Mouse (Mus musculus) olfactory bulb, adult 2 months (tissue): Measurements from ENCODE around the gene Upp2. TPM values are rescaled to one million over a fixed set of nuclear protein-coding genes. Genes with fewer than 3 reads are reported as not detected.

Source experiments
- H3K27ac ChIP-seq: fragments of 200-500 bp; 2 replicates; pipeline ENCODE4 v1.5.1; 2012; ENCODE audit warnings: low read depth, low read length; ENCODE audit not compliant: insufficient read depth
- H3K4me1 ChIP-seq: fragments of 200-500 bp; 2 replicates; pipeline ENCODE4 v1.6.1; 2012; ENCODE audit warnings: low read length; ENCODE audit not compliant: control insufficient read depth, insufficient read depth
- H3K4me3 ChIP-seq: fragments of 200-500 bp; 2 replicates; pipeline ENCODE4 v1.5.1; 2012; ENCODE audit warnings: mild to moderate bottlenecking, low read depth, low read length, moderate library complexity; ENCODE audit not compliant: insufficient read depth
- CTCF ChIP-seq: fragments of 200-500 bp; IDR thresholded peaks from 2 replicates; pipeline ENCODE4 v1.5.1; 2012; ENCODE audit warnings: low read depth, mild to moderate bottlenecking, low read length, moderate library complexity; ENCODE audit not compliant: insufficient read depth
- POLR2A ChIP-seq: fragments of 200-500 bp; IDR thresholded peaks from 2 replicates; pipeline ENCODE4 v1.6.1; 2012; ENCODE audit warnings: mild to moderate bottlenecking, low read depth, low read length, moderate library complexity; ENCODE audit not compliant: insufficient read depth
- WGBS: fragments of 180-500 bp; shearing (Covaris S2); methylation state at CpG from one replicate; pipeline ENCODE4 v1.1.7; 2018; 5-methylcytosine and 5-hydroxymethylcytosine counted together
- polyA plus RNA-seq: library from polyadenylated mRNA; stranded (reverse); fragments of >200 nt; gene quantifications from 2 replicates; pipeline ENCODE4 v1.2.4, GENCODE M21; 2012; ENCODE audit warnings: low replicate concordance; ENCODE audit not compliant: missing spikeins, insufficient read depth, insufficient read length

Upp2 gene
- polyA plus RNA-seq, 1 experiment, result not detected

DNA sequence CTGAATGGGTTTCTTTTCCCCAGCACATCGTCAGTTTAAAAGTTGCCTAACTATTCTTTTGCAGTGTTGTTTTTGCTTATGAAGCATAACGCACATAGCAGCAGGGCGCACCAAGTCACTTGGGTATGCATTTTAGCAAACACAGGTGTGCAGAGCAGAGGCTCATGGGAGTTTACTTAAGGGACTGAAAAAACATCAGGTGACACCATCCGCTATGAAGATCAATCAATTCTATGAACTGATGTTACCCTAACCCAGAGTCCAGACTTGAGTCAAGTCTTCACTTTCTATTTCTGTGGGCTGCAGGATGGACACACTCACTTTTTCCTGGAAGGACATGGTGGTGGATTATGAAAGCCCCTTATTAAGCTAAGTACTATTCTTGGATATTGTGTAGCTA, 174.9 kb downstream of the Upp2 start:
- no peak overlapping the region for H3K4me3 ChIP-seq
- no peaks in the 10 kb centered on the region for H3K4me1 ChIP-seq
- H3K27ac ChIP-seq, result no peak overlapping the region
- TF ChIP-seq POLR2A (no peak), CTCF (no peak)
- 95% methylated on average over 4 of the region's 4 CpGs for WGBS

DNA sequence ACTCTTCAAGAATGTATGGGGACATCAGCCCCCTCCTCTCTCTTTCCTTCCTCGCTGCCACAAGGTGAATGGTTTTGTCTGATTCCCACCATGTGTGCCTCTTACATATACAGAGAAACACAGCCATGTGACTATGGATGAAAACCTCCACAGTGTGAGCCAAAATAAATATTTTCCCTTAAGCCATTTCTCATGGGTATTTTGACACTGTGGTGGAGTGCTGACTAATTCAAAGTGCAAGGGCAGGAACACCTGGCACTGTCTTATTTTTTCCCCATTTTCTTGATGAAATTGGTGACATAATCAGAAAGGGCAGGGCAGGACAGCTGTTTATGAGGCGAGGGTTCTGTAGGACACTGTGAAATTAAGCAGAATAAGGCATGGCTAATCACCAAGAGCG, 176.3 kb downstream of the Upp2 start:
- Histone ChIP-seq H3K4me1 (no peaks in the 10 kb centered on the region), H3K27ac (no peak overlapping the region), H3K4me3 (no peak overlapping the region)
- no peak for TF ChIP-seq CTCF
- no peak for TF ChIP-seq POLR2A
- WGBS, result 84% methylated on average over 3 of the region's 3 CpGs

DNA sequence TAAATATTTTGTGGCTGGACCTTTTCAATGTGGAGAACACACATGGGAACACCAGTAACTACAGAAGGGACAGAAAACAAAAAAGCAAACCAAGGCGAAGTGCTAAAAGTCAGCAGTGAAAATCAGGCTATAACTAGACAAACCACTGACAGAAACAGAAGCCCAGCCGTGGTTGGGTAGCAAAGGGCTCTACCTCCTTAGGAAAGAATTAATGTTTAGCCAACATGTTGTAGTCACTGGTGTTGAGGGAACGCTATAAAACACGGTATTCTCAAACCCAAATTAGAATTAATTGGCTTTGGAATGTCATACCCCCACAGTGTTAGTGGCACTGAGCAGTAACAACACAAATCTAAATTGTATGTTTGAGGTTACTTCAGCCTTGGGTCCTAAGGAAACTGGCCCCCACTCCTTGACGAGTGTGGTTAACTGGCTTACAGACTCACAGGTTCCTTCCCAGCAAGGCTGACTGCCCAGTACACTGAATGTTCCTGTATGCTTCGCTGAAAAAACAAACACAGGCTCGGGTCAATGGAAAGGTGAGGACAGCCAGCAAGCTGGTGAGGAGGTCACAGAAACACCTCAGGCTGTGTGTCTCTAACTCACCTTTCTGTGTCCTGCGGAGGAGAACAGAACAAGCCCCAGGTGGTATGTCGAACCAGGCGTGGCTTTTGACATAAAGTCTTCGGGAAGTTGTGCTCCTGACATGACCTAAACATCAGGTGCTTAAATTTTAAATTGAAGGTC, 180.6 kb downstream of the Upp2 start:
- WGBS, result 73% methylated on average over 11 of the region's 11 CpGs
- Histone ChIP-seq H3K4me1 (no peaks in the 10 kb centered on the region), H3K27ac (no peak overlapping the region), H3K4me3 (no peak overlapping the region)
- TF ChIP-seq POLR2A (no peak), CTCF (no peak)

DNA sequence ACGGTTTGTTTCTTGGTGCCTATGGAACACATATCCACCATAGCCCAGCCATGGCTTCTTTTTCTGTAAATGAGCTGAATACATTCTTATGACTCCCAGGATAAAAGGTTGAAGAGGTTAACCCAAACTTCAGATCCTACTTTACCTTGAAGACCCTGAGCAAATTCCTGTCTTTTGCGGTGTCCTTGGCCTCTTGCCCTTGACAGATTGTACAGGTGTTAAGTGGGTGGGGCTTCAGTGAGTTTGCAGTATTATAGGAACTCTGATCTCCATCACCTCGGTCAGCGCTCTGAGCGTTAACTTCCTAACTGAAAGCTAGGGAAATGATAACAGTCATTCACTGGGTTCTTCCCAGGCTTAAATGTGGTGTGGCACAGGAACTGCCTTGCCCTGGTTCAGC, 181.2 kb downstream of the Upp2 start:
- no peaks in the 10 kb centered on the region for H3K4me1 ChIP-seq
- H3K27ac ChIP-seq, result no peak overlapping the region
- no peak for TF ChIP-seq CTCF
- TF ChIP-seq POLR2A, result no peak
- WGBS, result 91% methylated on average over 5 of the region's 5 CpGs
- H3K4me3 ChIP-seq, result no peak overlapping the region

DNA sequence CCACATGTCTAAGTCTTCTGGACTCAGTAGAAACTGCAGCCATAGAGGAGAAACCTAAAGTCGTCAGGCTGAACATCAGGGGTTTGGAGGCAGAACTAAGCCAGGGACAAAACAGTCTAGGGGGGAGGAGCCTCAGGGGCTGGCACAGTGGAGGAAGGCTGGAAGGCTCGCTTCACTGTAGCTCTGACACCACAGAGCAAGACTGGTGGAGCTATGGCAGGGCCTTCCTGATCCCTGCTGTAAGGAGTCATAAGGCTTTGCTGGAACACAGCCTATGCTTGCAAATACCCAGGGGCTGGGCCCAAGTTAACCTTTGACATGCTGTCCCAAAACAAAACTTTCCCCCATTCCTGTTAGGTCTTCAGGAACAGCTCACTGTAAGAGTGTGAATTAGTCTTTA, 185.8 kb downstream of the Upp2 start:
- H3K4me3 ChIP-seq, result no peak overlapping the region
- TF ChIP-seq CTCF, result no peak
- TF ChIP-seq POLR2A, result no peak
- no peak overlapping the region for H3K27ac ChIP-seq
- 60% methylated on average over 2 of the region's 2 CpGs for WGBS
- H3K4me1 ChIP-seq, result no peaks in the 10 kb centered on the region

DNA sequence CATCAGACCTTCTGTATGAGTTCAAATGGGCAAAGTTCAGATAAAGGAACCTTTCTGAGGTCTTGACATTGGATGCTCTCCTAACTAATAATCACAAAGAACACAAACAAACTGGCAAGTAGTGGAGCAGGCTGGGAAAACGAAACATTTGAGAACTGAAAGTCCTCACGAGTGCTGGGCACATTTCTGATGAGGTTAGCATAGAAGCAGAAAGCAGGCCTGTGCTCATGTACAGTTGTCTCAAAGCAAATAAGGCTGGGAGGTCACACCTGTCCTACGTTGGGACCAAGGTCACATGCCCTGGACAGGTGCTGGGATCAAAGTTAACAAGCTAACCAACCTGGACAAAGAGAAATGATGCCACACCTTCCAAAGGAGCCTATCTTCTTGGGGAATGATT, 187.6 kb downstream of the Upp2 start:
- H3K4me1 ChIP-seq, result no peaks in the 10 kb centered on the region
- WGBS, result 84% methylated on average over 3 of the region's 3 CpGs
- no peak overlapping the region for H3K27ac ChIP-seq
- H3K4me3 ChIP-seq, result no peak overlapping the region
- TF ChIP-seq CTCF, result no peak
- no peak for TF ChIP-seq POLR2A

DNA sequence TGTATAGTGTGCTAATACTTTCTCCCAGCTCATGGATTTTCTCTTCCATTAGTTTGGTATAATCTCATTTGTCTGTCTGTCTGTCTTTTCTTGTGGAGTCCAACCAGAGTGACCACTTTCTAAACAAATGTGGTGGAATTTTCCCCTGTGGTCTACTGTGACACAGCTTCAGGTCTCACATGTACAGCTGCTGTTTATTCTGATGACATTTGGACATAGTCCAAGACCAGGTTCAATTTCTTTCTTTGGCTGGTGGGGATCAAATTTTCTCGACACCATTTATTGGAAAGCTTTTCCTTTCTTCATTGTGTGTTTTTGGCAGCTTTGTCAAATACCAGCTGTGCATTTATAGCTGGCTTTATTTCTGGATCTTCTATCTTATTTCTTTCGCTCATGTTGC, 191.0 kb downstream of the Upp2 start:
- Histone ChIP-seq H3K4me1 (no peaks in the 10 kb centered on the region), H3K4me3 (no peak overlapping the region), H3K27ac (no peak overlapping the region)
- TF ChIP-seq POLR2A (no peak), CTCF (no peak)
- 51% methylated on average over 2 of the region's 2 CpGs for WGBS

DNA sequence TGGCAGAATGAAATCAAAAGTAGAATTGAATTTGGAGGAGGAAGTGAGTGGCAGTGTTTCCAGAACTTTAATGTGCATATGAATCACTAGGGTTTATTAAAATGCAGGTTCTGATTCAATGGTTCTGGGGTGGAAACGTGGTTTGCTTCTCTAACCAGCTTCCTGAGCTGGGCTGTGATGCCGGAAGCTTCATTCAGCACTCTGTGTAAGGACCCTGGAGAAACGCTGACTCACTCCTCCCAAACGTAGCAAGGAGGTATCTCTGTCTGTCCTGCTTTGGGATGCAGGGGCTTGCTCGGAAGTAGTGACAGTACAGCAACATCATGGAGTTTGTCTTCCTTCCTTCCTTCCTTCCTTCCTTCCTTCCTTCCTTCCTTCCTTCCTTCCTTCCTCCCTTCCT, 192.6 kb downstream of the Upp2 start:
- Histone ChIP-seq H3K27ac (no peak overlapping the region), H3K4me3 (no peak overlapping the region), H3K4me1 (no peaks in the 10 kb centered on the region)
- 39% methylated on average over 5 of the region's 5 CpGs for WGBS
- TF ChIP-seq CTCF (no peak), POLR2A (no peak)

DNA sequence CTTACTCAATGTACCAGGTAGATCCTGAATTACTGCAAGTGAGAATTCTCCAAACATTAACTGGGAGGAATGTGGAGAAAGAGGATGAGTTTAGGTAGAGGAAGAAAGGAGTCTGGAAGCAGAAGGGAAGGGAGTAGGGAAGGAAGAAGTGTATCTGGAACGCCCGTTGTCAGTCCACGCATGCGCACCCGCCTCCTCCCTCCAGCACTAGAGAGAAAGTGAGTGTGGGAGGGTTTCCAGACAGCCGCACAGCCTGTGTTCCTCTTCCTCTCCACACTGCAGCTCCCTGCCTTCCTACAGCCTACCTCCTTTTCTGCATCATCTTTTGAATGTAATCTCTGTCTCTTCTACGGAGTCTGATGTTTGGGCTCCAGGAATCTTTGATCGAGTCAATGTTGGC, 198.0 kb downstream of the Upp2 start:
- WGBS, result 63% methylated on average over 8 of the region's 8 CpGs
- TF ChIP-seq CTCF, result no peak
- no peak for TF ChIP-seq POLR2A
- Histone ChIP-seq H3K27ac (no peak overlapping the region), H3K4me1 (no peaks in the 10 kb centered on the region), H3K4me3 (no peak overlapping the region)
